Mouse (Mus musculus) embryo, embryonic 10.5 days (tissue): ENCODE measurements around the gene Snrpb.

Experiments used
- DNase-seq: peaks from one replicate; pipeline ENCODE4 v3.0.0-alpha.2; 2015; ENCODE audit warnings: low spot score

Snrpb gene

GRCm38 (mm10) chr2:130143011-130143410, 36.2 kb downstream of the Snrpb start:
- no peak for DNase-seq

- DNase-seq, result no peak
Measured at GRCm38 (mm10) chr2:130129687-130130086, 49.5 kb downstream of the Snrpb start.

GRCm38 (mm10) chr2:130126073-130126472, 53.1 kb downstream of the Snrpb start:
- no peak for DNase-seq

GRCm38 (mm10) chr2:130125279-130126059, 53.7 kb downstream of the Snrpb start:
- peak; percentile 31 for DNase-seq
